Mouse (Mus musculus): ENCODE data around the gene Ciao2a.

GRCm38 (mm10) chr9:66154013-66154412 is 27.6 kb downstream of the Ciao2a start:
- TF ChIP-seq CTCF (IDR thresholded peaks at IDR 0.05) (no peak), POLR2A (IDR thresholded peaks at IDR 0.05; ENCODE audit: insufficient read depth, low read depth, low read length) (no peak)
